Mouse (Mus musculus) thymus, postnatal 36 days (tissue): ENCODE results near the gene Anapc2.

Experiments used
- DNase-seq, 2 experiments: peaks; one replicate each; pipeline ENCODE4 v3.0.0; 2022; ENCODE audit warnings: mixed read lengths in 2 of 2

Anapc2 gene

GRCm38 (mm10) chr2:25271827-25272511 lies at the start of gene Anapc2, which contains the start of gene Ssna1:
TSS of gene Anapc2 (plus strand) at chr2:25272478.
TSS of gene Ssna1 (minus strand) at chr2:25272438.
- peak; percentile 96 for DNase-seq

- peak; percentile 78 to 86 for DNase-seq
Measured at GRCm38 (mm10) chr2:25223681-25224491, 48.4 kb upstream of the Anapc2 start.

GRCm38 (mm10) chr2:25224492-25224765 lies 47.8 kb upstream of the Anapc2 start, which contains the start of gene Tubb4b:
TSS of gene Tubb4b (minus strand) at chr2:25224702.
- DNase-seq: no peak

DNA sequence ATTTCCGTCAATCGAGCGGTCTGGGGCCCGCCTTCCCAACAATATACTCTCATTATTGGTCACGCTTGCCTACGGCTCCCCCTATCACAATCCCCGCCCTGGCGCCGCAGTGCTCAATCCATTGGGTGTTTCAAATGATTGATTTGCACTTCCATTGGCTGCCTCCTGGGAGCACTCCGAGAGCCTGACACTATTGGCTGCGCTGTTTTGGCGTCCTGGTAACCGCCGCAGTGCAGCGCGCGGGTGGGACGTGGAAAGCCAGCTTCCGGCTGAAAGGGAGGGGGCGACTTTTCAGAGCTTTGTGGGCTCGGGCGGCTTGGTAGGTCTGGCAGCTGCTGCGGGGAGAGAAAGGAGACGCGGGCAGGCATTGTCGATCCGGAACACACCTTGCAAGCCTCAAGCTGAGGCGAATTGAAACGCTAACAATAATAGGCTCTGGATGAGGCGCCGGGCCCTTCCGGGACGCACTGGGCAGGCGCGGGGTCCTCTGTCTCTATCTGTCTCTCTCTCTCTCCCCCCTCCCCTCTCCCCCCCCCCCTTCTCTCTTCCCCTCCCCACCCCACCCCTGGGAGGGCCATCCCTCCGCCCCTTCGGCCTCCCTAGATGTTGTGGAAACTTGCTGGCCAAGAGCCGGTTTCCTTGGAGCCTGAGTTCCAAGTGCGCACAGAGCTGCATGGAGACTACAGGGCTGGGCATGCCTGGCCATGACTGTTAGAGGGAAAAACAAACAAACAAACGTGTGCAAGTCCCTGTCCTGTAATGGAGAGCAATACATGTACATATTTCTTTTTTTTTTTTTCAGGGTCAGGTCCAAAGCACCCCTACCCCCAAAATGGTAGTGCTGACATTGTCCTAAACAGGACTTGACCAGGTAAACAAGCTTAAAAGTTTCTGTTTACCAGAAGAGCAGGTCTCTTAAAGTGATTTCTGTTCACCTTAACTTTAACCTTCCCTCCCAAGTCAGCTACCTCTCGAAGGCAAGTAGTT lies 47.2 kb upstream of the Anapc2 start:
- DNase-seq: peak; percentile 96 to 99

DNA sequence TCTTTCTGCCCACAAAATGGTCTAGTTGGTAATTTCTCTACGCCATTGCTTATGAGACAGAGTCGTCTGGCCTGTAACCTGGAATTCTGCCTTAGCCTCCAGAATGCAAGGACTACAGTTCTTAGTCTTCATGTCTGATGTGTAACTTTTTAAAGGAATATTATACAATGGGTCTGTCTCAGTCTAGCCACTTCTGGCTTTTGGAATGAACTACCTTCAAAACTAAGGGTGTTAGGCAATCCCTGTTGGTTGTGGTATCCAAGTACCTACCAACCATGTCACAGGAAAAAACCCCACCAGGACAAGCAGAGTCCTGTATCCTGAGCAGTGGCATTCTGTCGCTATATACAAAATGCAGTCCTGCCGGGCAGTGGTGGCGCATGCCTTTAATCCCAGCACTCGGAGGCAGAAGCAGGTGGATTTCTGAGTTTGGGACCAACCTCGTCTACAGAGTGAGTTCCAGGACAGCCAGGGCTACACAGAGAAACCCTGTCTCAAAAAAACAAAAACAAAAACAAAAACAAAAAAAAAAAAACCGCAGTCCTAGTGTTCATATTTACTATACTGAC lies 46.4 kb upstream of the Anapc2 start:
- no peak for DNase-seq

DNA sequence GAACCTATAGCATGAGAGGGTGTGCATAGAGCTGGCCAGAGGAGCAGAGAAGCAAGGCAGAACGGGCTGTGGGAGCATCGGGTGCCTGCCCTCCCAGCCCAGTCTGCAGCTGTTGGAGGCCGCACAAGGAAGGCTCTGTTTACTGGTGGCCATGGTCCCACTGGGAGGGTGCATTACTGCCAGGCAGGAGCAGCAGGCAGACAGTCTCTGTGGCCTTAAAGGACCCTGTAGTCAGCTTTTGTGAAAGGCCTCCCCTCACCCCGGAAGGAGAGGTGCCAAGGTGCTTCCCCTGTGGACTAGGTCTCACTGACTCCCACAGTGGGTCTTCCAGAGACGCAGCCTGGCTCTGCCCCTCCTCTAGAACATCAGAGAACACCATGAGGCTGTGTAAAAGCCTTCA lies 45.4 kb upstream of the Anapc2 start:
- DNase-seq: no peak

- DNase-seq: no peak
Measured at GRCm38 (mm10) chr2:25227406-25227805, 44.9 kb upstream of the Anapc2 start.

DNA sequence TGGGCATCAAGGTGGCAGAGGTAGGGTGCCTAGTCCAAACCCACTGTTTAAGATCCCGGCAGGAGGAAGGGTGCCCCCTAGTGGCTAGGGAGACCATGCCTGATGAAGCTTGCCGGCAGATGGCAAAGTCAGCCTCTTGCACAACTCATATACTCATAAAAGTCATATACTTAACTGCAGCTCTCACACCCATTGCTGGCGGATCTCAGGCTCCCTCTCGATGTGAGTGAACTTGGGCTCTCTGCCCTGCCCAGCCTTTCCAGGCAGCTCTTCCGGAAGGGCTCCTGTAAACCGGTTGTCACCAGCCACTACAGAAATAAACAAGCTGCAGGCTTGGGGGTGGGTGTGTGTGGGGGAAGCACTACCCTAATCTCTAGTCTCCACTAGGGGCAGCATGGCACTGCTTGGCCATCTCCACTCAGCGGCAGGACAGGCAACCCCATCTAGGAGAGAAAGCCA lies 43.8 kb upstream of the Anapc2 start:
- DNase-seq: peak; percentile 83 to 85

- DNase-seq: peak in 1 of 2 experiments; percentile 21
Measured at GRCm38 (mm10) chr2:25228995-25229530, 43.2 kb upstream of the Anapc2 start.

- no peak for DNase-seq
Measured at GRCm38 (mm10) chr2:25229582-25229981, 42.7 kb upstream of the Anapc2 start.

GRCm38 (mm10) chr2:25230581-25230980 lies 41.7 kb upstream of the Anapc2 start:
- no peak for DNase-seq

GRCm38 (mm10) chr2:25231038-25231437 lies 41.2 kb upstream of the Anapc2 start:
- DNase-seq: no peak

DNA sequence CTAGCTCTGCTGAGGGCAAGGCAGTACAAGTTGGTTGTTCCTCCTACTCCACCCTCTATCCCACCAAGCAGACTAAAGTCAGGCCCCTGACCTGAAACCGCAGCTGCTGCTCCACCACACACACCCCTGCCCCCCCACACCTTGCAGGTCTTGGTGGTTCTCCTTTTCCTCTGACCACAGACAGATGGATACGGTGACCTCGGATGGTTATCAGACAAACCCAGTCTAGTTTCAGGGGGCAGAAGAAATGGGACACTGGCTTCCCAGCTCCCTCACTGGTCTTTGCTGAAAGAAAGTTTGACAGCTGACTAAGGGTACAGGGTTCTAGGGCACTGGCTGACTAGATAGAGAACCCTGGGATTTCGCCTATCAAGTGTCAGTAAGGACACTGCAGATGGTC lies 38.9 kb upstream of the Anapc2 start:
- no peak for DNase-seq

DNA sequence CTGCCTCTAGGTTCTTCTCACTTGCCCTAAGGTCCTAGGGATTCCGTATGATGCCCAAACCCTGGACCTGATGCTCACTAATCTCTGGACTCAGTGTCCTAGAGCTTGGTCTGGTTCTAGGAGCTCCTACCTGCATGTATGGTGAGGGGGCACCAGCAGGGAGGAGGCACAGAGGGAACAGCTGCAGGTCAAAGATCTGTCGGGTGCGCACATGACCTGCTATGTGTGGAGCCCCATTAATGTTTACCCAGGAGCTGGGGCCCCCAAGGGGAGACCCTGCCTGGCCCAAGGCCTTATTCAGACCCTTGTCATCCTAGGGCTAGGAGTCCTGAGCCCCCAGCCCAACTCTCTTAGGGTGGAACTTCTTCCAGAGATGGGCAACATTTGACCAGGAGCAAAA lies 38.2 kb upstream of the Anapc2 start, which contains the start of gene Slc34a3:
Slc34a3 (minus strand) TSS at position 315 of the 400 bp plus-strand sequence.
- DNase-seq: no peak

- no peak for DNase-seq
Measured at GRCm38 (mm10) chr2:25234551-25235220, 37.6 kb upstream of the Anapc2 start.

DNA sequence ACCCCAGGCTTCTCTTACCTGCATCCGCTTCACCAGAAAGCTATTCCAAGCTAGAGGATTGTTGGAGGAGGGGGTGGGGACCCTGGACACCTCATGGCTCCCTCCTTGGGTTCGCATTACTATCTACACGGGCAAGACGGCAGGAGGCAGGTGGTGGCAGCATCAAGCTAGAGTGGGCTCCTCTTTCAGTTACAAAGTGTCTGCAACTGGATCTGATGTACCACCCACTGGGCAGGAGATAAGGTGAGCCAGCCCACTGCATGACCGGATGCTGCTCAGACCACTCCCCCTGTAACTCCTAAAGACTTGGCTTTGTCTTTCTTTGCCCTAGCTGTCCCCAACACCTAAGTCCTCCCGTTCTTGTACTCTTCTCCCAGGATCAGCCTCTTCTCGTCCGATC lies 35.7 kb upstream of the Anapc2 start, which contains the start of gene Rnf224:
Rnf224 (minus strand) TSS at position 174 of the 400 bp plus-strand sequence.
- DNase-seq: no peak

GRCm38 (mm10) chr2:25237522-25237921 lies 34.8 kb upstream of the Anapc2 start:
- no peak for DNase-seq

GRCm38 (mm10) chr2:25238106-25238505 lies 34.2 kb upstream of the Anapc2 start:
- no peak for DNase-seq

DNA sequence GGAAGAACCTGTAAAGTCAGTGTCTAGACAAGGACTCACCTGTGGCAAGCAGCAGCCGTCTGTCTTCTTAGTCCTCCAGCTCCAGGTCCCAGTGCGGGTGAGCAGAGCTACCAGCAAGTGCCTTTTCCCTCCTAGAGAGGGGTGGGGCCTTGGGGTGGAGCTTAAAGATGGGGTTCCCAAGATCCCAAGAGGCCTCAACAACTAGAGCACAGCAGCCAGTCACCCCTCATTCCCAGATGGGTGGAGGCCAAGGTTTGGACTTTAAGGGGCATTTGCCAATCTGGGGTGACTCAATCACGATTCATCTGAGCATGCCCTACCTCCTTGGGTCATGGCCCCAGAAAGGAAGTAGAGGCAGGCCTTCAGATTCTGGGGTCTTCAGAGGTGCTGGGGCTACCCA lies 32.5 kb upstream of the Anapc2 start:
- no peak for DNase-seq

GRCm38 (mm10) chr2:25240310-25240709 lies 32.0 kb upstream of the Anapc2 start:
- DNase-seq: no peak

DNA sequence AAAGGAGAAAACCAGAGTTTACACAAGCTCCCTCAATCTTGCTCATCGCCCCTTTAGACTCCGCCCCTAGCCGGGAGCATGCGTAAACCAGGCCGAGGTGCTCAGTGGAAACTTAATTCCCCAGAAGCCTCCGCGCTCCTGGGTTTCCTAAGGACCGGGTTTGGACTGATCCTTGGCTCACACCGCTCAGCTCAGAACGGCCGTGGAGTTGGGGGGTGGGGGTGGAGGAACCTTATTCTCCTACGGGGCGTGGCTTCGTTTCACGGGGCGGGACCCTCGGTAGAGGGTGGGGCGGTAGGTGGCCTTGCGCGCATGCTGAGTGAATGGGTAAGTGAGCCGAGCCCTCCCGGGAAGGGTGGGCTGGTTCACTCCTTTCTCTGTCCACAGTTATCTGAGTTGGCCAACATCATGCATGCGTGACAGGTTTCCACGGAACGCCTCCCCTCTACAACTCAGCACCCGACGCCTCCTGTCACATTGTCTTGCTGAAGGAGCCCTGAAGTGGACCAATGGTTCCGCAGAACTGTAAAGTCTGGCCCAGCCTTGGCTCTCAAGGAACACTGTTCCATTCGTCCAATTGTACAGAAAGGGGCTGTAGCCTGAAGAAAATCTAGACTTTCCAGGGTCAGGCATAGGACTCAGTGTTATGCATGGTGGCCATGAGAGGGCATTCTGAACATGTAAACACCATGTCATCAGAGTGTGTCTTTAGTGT lies 31.4 kb upstream of the Anapc2 start:
- DNase-seq: peak; percentile 33 to 50
